Mouse (Mus musculus): ENCODE results near the gene Ccdc88b. TPM values are rescaled to one million over a fixed set of nuclear protein-coding genes. Genes with fewer than 3 reads are reported as not detected.
"Not testable (repeated sequence)": the region's sequence is repeated elsewhere in the genome, so short reads cannot be mapped to it uniquely, and the experiment has no call there.

Gene Ccdc88b
- total RNA-seq (2014; rRNA removed), result 1.8 and 2.2 TPM in 2 replicates
- polyA plus RNA-seq (2015; fragmentation: Nextera tagmentation; extraction: Ambion mirVana), result 1.2 and 1.5 TPM in 2 replicates

GRCm38 (mm10) chr19:6858031-6858430 lies at the start of gene Ccdc88b:
Ccdc88b (minus strand) TSS chr19:6858211.
- no peak within 1 kb of the TSS for H3K4me2 ChIP-seq (ENCODE audit: low read depth, low read length)
- WGBS, result 79% methylated on average over 7 of the region's 7 CpGs
- no peak for TF ChIP-seq CTCF (IDR thresholded peaks at IDR 0.05; ENCODE audit: low read depth)

GRCm38 (mm10) chr19:6907094-6907493 lies 49.1 kb upstream of the Ccdc88b start:
- H3K27ac ChIP-seq, result no peak overlapping the region
- H3K9me3 ChIP-seq (ENCODE audit: low read length), result no peaks in the 10 kb centered on the region
- ATAC-seq, result no peak
- no peaks in the 10 kb centered on the region for H3K27me3 ChIP-seq (ENCODE audit: insufficient read depth, low read length)
- no peak for TF ChIP-seq CTCF (IDR thresholded peaks at IDR 0.05; ENCODE audit: low read depth)
- no peak overlapping the region for H3K4me3 ChIP-seq (ENCODE audit: low read length)
- H3K9ac ChIP-seq (replicated peaks; ENCODE audit: low read length), result no peak overlapping the region
- no peak for DNase-seq (ENCODE audit: low spot score)
- no peak overlapping the region for H3K4me2 ChIP-seq (ENCODE audit: low read depth, low read length)
- WGBS, result 91% methylated on average over 8 of the region's 8 CpGs
- peaks cover 10% of the 10 kb centered on the region; the same call in 1 of the 2 replicates for H3K4me1 ChIP-seq (ENCODE audit: insufficient read depth, low read length)
- H3K36me3 ChIP-seq (ENCODE audit: insufficient read depth, low read length), result peaks cover 25% of the 10 kb centered on the region

More at GRCm38 (mm10) chr19:6858031-6858430, at the start of gene Ccdc88b:
- H3K9me3 ChIP-seq (ENCODE audit: low read length), result no peaks in the 10 kb centered on the region
- H3K4me3 ChIP-seq (ENCODE audit: low read length), result no peak within 1 kb of the TSS
- no peaks in the 10 kb centered on the region for H3K27me3 ChIP-seq (ENCODE audit: insufficient read depth, low read length)
- DNase-seq (ENCODE audit: low spot score) (no peak), ATAC-seq (no peak)
- peaks cover 6% of the 10 kb centered on the region; the same call in 1 of the 2 replicates for H3K4me1 ChIP-seq (ENCODE audit: insufficient read depth, low read length)
- no peaks in the 10 kb centered on the region for H3K36me3 ChIP-seq (ENCODE audit: insufficient read depth, low read length)
- H3K9ac ChIP-seq (replicated peaks; ENCODE audit: low read length), result no peak within 1 kb of the TSS
- no peak within 1 kb of the TSS for H3K27ac ChIP-seq

GRCm38 (mm10) chr19:6906199-6906598 lies 48.2 kb upstream of the Ccdc88b start:
- 77% methylated on average over 3 of the region's 3 CpGs for WGBS
- no peak for TF ChIP-seq CTCF (IDR thresholded peaks at IDR 0.05; ENCODE audit: low read depth)
- no peak overlapping the region for H3K4me3 ChIP-seq (ENCODE audit: low read length)
- H3K27ac ChIP-seq, result no peak overlapping the region
- H3K4me2 ChIP-seq (ENCODE audit: low read depth, low read length), result no peak overlapping the region
- no peaks in the 10 kb centered on the region for H3K9me3 ChIP-seq (ENCODE audit: low read length)
- ATAC-seq (no peak), DNase-seq (ENCODE audit: low spot score) (no peak)
- H3K9ac ChIP-seq (replicated peaks; ENCODE audit: low read length), result no peak overlapping the region
- H3K36me3 ChIP-seq (ENCODE audit: insufficient read depth, low read length), result peaks cover 16% of the 10 kb centered on the region
- H3K27me3 ChIP-seq (ENCODE audit: insufficient read depth, low read length), result no peaks in the 10 kb centered on the region
- peaks cover 9% of the 10 kb centered on the region; the same call in 1 of the 2 replicates for H3K4me1 ChIP-seq (ENCODE audit: insufficient read depth, low read length)

- 96% methylated on average over 11 of the region's 11 CpGs for WGBS
Observed at GRCm38 (mm10) chr19:6905498-6906159, 47.6 kb upstream of the Ccdc88b start.

GRCm38 (mm10) chr19:6904846-6905245 lies 46.8 kb upstream of the Ccdc88b start:
- DNase-seq (ENCODE audit: low spot score), result no peak
- no peak overlapping the region for H3K4me2 ChIP-seq (ENCODE audit: low read depth, low read length)
- no peak overlapping the region for H3K27ac ChIP-seq
- no peak overlapping the region for H3K4me3 ChIP-seq (ENCODE audit: low read length)
- no peaks in the 10 kb centered on the region for H3K9me3 ChIP-seq (ENCODE audit: low read length)
- TF ChIP-seq CTCF (IDR thresholded peaks at IDR 0.05; ENCODE audit: low read depth), result no peak
- H3K9ac ChIP-seq (replicated peaks; ENCODE audit: low read length), result no peak overlapping the region
- 84% methylated on average over 2 of the region's 2 CpGs for WGBS
- H3K27me3 ChIP-seq (ENCODE audit: insufficient read depth, low read length), result no peaks in the 10 kb centered on the region
- H3K36me3 ChIP-seq (ENCODE audit: insufficient read depth, low read length), result peaks cover 15% of the 10 kb centered on the region
- H3K4me1 ChIP-seq (ENCODE audit: insufficient read depth, low read length), result peaks cover 6% of the 10 kb centered on the region; the same call in 1 of the 2 replicates
- no peak for ATAC-seq

More at GRCm38 (mm10) chr19:6905498-6906159, 47.6 kb upstream of the Ccdc88b start:
- Histone ChIP-seq H3K4me3 (ENCODE audit: low read length) (no peak overlapping the region), H3K4me1 (ENCODE audit: insufficient read depth, low read length) (peaks cover 6% of the 10 kb centered on the region; the same call in 1 of the 2 replicates), H3K36me3 (ENCODE audit: insufficient read depth, low read length) (peaks cover 15% of the 10 kb centered on the region), H3K4me2 (ENCODE audit: low read depth, low read length) (no peak overlapping the region), H3K9ac (replicated peaks; ENCODE audit: low read length) (no peak overlapping the region), H3K27me3 (ENCODE audit: insufficient read depth, low read length) (no peaks in the 10 kb centered on the region), H3K27ac (no peak overlapping the region), H3K9me3 (ENCODE audit: low read length) (no peaks in the 10 kb centered on the region)
- DNase-seq (ENCODE audit: low spot score), result no peak
- no peak for ATAC-seq
- no peak for TF ChIP-seq CTCF (IDR thresholded peaks at IDR 0.05; ENCODE audit: low read depth)

GRCm38 (mm10) chr19:6903031-6903430 lies 45.0 kb upstream of the Ccdc88b start:
- ATAC-seq, result no peak

GRCm38 (mm10) chr19:6899641-6900040 lies 41.6 kb upstream of the Ccdc88b start:
- Histone ChIP-seq H3K4me1 (ENCODE audit: insufficient read depth, low read length) (no peaks in the 10 kb centered on the region), H3K36me3 (ENCODE audit: insufficient read depth, low read length) (no peaks in the 10 kb centered on the region; the same call in 1 of the 2 replicates), H3K27ac (no peak overlapping the region), H3K4me3 (ENCODE audit: low read length) (no peak overlapping the region), H3K4me2 (ENCODE audit: low read depth, low read length) (no peak overlapping the region), H3K9me3 (ENCODE audit: low read length) (no peaks in the 10 kb centered on the region), H3K27me3 (ENCODE audit: insufficient read depth, low read length) (no peaks in the 10 kb centered on the region), H3K9ac (replicated peaks; ENCODE audit: low read length) (no peak overlapping the region)
- ATAC-seq (no peak), DNase-seq (ENCODE audit: low spot score) (no peak)
- no peak for TF ChIP-seq CTCF (IDR thresholded peaks at IDR 0.05; ENCODE audit: low read depth)
- WGBS, result 84% methylated on average over 4 of the region's 4 CpGs

More at GRCm38 (mm10) chr19:6903031-6903430, 45.0 kb upstream of the Ccdc88b start:
- Histone ChIP-seq H3K9me3 (ENCODE audit: low read length) (no peaks in the 10 kb centered on the region), H3K27me3 (ENCODE audit: insufficient read depth, low read length) (no peaks in the 10 kb centered on the region), H3K27ac (no peak overlapping the region), H3K9ac (replicated peaks; ENCODE audit: low read length) (no peak overlapping the region), H3K36me3 (ENCODE audit: insufficient read depth, low read length) (peaks cover 15% of the 10 kb centered on the region), H3K4me3 (ENCODE audit: low read length) (no peak overlapping the region), H3K4me1 (ENCODE audit: insufficient read depth, low read length) (peaks cover under 1% of the 10 kb centered on the region; the same call in 1 of the 2 replicates), H3K4me2 (ENCODE audit: low read depth, low read length) (no peak overlapping the region)
- TF ChIP-seq CTCF (IDR thresholded peaks at IDR 0.05; ENCODE audit: low read depth), result no peak
- 100% methylated on average over 1 of the region's 1 CpGs for WGBS
- no peak for DNase-seq (ENCODE audit: low spot score)

GRCm38 (mm10) chr19:6895608-6896305 lies 37.7 kb upstream of the Ccdc88b start:
- DNase-seq (ENCODE audit: low spot score); H3K36me3 ChIP-seq (ENCODE audit: insufficient read depth, low read length); H3K27ac ChIP-seq; H3K4me2 ChIP-seq (ENCODE audit: low read depth, low read length); H3K9ac ChIP-seq (replicated peaks; ENCODE audit: low read length); H3K4me3 ChIP-seq (ENCODE audit: low read length); H3K27me3 ChIP-seq (ENCODE audit: insufficient read depth, low read length); ATAC-seq; H3K9me3 ChIP-seq (ENCODE audit: low read length); H3K4me1 ChIP-seq (ENCODE audit: insufficient read depth, low read length): not testable (repeated sequence)
- 93% methylated on average over 18 of the region's 18 CpGs for WGBS

Data from hindbrain, postnatal 0 days (tissue).